Mouse (Mus musculus): ENCODE data around the gene Mtcl1. TPM values are rescaled to one million over a fixed set of nuclear protein-coding genes. Genes with fewer than 3 reads are reported as not detected.

Gene Mtcl1
- total RNA-seq, 2 experiments from 2014 or later, result 30.0 to 41.4 TPM

Other genes with a start within 250 kb of the Mtcl1 start
- gene Rab12, start 70.0 kb upstream of the Mtcl1 start, total RNA-seq (2021), result 100 to 1,000 TPM; 124 to 134 TPM
- gene Themis3, start 144.9 kb upstream of the Mtcl1 start, total RNA-seq (2021), result not detected